ENCODE assay signal across 11 mouse cellular contexts in the genomic region with DNA sequence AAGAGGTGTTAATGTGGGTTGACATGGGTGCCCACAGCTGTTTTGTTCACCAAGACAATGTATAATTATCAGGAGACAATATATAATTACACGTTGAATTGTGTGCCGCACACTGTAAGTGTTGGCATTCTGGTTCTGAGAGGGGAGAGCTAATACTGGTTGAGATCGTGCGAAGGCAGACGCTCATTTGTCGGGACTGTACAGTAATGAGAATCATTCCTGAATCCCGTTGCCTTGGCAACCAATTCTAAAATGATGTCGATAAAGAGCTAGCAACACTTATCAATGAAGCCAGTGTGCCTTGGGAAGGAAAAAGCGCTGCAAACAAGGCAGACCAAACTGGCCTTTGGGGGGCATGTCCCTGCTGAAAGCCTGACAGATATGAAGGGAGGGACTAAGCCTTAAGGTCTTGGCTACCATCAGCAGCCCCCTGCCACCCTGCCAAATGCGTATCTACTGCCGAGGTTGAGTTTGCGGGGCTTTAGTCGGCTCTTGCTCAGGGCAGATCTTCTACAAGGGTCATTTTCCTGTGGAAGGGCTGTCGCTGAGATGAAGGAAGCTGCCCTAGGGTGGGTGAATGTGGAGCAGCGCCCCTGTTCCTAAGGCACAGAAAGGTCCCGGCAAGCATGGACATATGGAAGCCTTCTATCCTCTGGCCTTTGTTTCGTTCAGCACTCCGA. TPM values are rescaled to one million over a fixed set of nuclear protein-coding genes. Genes with fewer than 3 reads are reported as not detected.
DNase-seq lines count a peak whose midpoint lies in the region; ATAC-seq and TF ChIP-seq lines count a peak whose summit lies in the region.
"Had no signal": no experiment of that assay in that cellular context is flagged by ENCODE, and none has a peak within 500 bp of the region (broad histone marks: within the 10 kb centered on the region; RNA-seq: fewer than 3 reads in every experiment).

No protein-coding gene starts in this region.

- H3K9ac ChIP-seq in forebrain, embryonic 14.5 days (ENCODE audit: low read length) = no peak overlapping the region; the same call in 1 of the 2 replicates
- H3K9ac ChIP-seq in neural tube, embryonic 13.5 days = 0 out of 2 replicates have a peak overlapping the region, but pooled peaks have one; percentile 22

- TF ChIP-seq CTCF in kidney, adult 2 months (conservative IDR thresholded peaks at IDR 0.05; ENCODE audit: insufficient read depth, insufficient read length, low read depth, low read length) = no peak

- no peaks in the 10 kb centered on the region for H3K36me3 ChIP-seq in heart, embryonic 10.5 days
- H3K36me3 ChIP-seq in forebrain, embryonic 14.5 days (ENCODE audit: control insufficient read depth, insufficient read depth, low read length) = no peaks in the 10 kb centered on the region
- H3K36me3 ChIP-seq in neural tube, embryonic 13.5 days = no peaks in the 10 kb centered on the region
- no peaks in the 10 kb centered on the region for H3K36me3 ChIP-seq in embryonic facial prominence, embryonic 10.5 days (replicated peaks)
- no peaks in the 10 kb centered on the region for H3K36me3 ChIP-seq in kidney, adult 2 months (ENCODE audit: control insufficient read depth, insufficient read depth, low read length)

- H3K4me2 ChIP-seq in forebrain, embryonic 14.5 days (ENCODE audit: low read length) = peak overlapping the region; percentile 17; the same call in 1 of the 2 replicates
- H3K4me2 ChIP-seq in neural tube, embryonic 13.5 days = no peak overlapping the region

- H3K4me3 ChIP-seq in heart, embryonic 10.5 days = no peak overlapping the region
- H3K4me3 ChIP-seq in forebrain, embryonic 14.5 days (ENCODE audit: low read depth, low read length) = no peak overlapping the region
- no peak overlapping the region for H3K4me3 ChIP-seq in neural tube, embryonic 13.5 days
- H3K4me3 ChIP-seq in embryonic facial prominence, embryonic 10.5 days = no peak overlapping the region
- no peak overlapping the region for H3K4me3 ChIP-seq in kidney, adult 2 months (ENCODE audit: insufficient read depth, low read depth, low read length)

- no peaks in the 10 kb centered on the region for H3K4me1 ChIP-seq in heart, embryonic 10.5 days
- H3K4me1 ChIP-seq in forebrain, embryonic 14.5 days (ENCODE audit: control insufficient read depth, insufficient read depth, low read length) = peaks cover 31% of the 10 kb centered on the region
- H3K4me1 ChIP-seq in neural tube, embryonic 13.5 days (replicated peaks) = peaks cover 38% of the 10 kb centered on the region
- no peaks in the 10 kb centered on the region for H3K4me1 ChIP-seq in embryonic facial prominence, embryonic 10.5 days
- H3K4me1 ChIP-seq in kidney, adult 2 months (ENCODE audit: control insufficient read depth, insufficient read depth, low read length) = no peaks in the 10 kb centered on the region

- peak; percentile 90 for ATAC-seq in forebrain, embryonic 14.5 days
- ATAC-seq in neural tube, embryonic 13.5 days (ENCODE audit: low read depth) = peak; percentile 71
- ATAC-seq: Patski had no signal

- no peaks in the 10 kb centered on the region for H3K27me3 ChIP-seq in heart, embryonic 10.5 days (ENCODE audit: insufficient read depth, poor library complexity, severe bottlenecking)
- H3K27me3 ChIP-seq in forebrain, embryonic 14.5 days (replicated peaks; ENCODE audit: control insufficient read depth, insufficient read depth, low read length) = no peaks in the 10 kb centered on the region
- no peaks in the 10 kb centered on the region for H3K27me3 ChIP-seq in neural tube, embryonic 13.5 days
- H3K27me3 ChIP-seq in embryonic facial prominence, embryonic 10.5 days (replicated peaks; ENCODE audit: low read depth, poor library complexity, severe bottlenecking) = no peaks in the 10 kb centered on the region
- H3K27me3 ChIP-seq in kidney, adult 2 months (replicated peaks; ENCODE audit: control insufficient read depth, insufficient read depth, low read length) = no peaks in the 10 kb centered on the region
- H3K27me3 ChIP-seq: Patski had no signal

- WGBS in heart, embryonic 10.5 days = 79% methylated on average over 18 of the region's 18 CpGs
- whole genome bisulfite sequencing in forebrain, embryonic 14.5 days = 47% methylated on average over 18 of the region's 18 CpGs
- 63% methylated on average over 18 of the region's 18 CpGs for WGBS in neural tube, embryonic 13.5 days
- WGBS in embryonic facial prominence, embryonic 10.5 days = 86% methylated on average over 18 of the region's 18 CpGs
- WGBS in kidney, adult 2 months = 88% methylated on average over 18 of the region's 18 CpGs

- no peak overlapping the region for H3K27ac ChIP-seq in heart, embryonic 10.5 days
- peak overlapping the region; percentile 67 for H3K27ac ChIP-seq in forebrain, embryonic 14.5 days (ENCODE audit: low read depth, low read length)
- peak overlapping the region; percentile 75 for H3K27ac ChIP-seq in neural tube, embryonic 13.5 days (replicated peaks)
- H3K27ac ChIP-seq in embryonic facial prominence, embryonic 10.5 days (replicated peaks) = no peak overlapping the region
- no peak overlapping the region for H3K27ac ChIP-seq in kidney, adult 2 months (ENCODE audit: insufficient read depth, low read depth, low read length)

- no peaks in the 10 kb centered on the region for H3K9me3 ChIP-seq in heart, embryonic 10.5 days
- no peaks in the 10 kb centered on the region for H3K9me3 ChIP-seq in forebrain, embryonic 14.5 days (replicated peaks; ENCODE audit: control insufficient read depth, low read length)
- H3K9me3 ChIP-seq in neural tube, embryonic 13.5 days = no peaks in the 10 kb centered on the region
- no peaks in the 10 kb centered on the region for H3K9me3 ChIP-seq in embryonic facial prominence, embryonic 10.5 days

- peak; percentile 63 for DNase-seq in heart, embryonic 10.5 days (ENCODE audit: low spot score)
- no peak for DNase-seq in heart, adult 8-10 months (ENCODE audit: low spot score)
- DNase-seq in forebrain, embryonic 14.5 days (ENCODE audit: low spot score) = peak; percentile 92
- peak; percentile 76 for DNase-seq in layer of hippocampus, adult 9-10 months (ENCODE audit: low spot score)
- DNase-seq in kidney, adult 11 months = no peak
- DNase-seq in embryonic facial prominence, embryonic 10.5 days (ENCODE audit: low spot score) = no peak
- DNase-seq in kidney, adult 2 months = no peak

- TF ChIP-seq POLR2A in kidney, adult 2 months (IDR thresholded peaks at IDR 0.05; ENCODE audit: low read depth, low read length) = no peak

RNA-seq across cellular contexts. Expression of a gene that starts 47.0 kb away (rescaled TPM):
- 0.09 and 0.50 TPM in 2 replicates for polyA plus RNA-seq in heart, embryonic 10.5 days (2016; fragmentation: Nextera tagmentation; extraction: Ambion mirVana)
- under 1 TPM; 0.06 to 0.19 (median 0.13) TPM for total RNA-seq in heart, adult 8-10 months (2022)
- polyA plus RNA-seq in forebrain, embryonic 14.5 days (2014; fragmentation: Nextera tagmentation; extraction: Ambion mirVana) = 22.7 and 35.1 TPM in 2 replicates
- 31.5 and 33.6 TPM in 2 replicates for polyA plus RNA-seq in neural tube, embryonic 13.5 days (2015; fragmentation: Nextera tagmentation; extraction: Ambion mirVana)
- 3.6 and 9.8 TPM in 2 replicates for polyA plus RNA-seq in embryonic facial prominence, embryonic 10.5 days (2016; fragmentation: Nextera tagmentation; extraction: Ambion mirVana)
- 0.06 and 0.10 TPM in 2 replicates for polyA plus RNA-seq in kidney, adult 2 months (2012; rRNA removed)
- total RNA-seq: liver, adult 2 months; megakaryocyte progenitor cell, adult 5-6 weeks had no signal
- polyA plus RNA-seq: liver, adult 2 months had no signal

Comparison
In these comparisons a context has a peak if more than half of its experiments do, and no peak if none do; other contexts are left out.
1. DNase-seq: peak in heart, embryonic 10.5 days (single experiment), forebrain, embryonic 14.5 days (single experiment) and layer of hippocampus, adult 9-10 months (single experiment); none in heart, adult 8-10 months (single experiment), kidney, adult 11 months (single experiment), embryonic facial prominence, embryonic 10.5 days (single experiment) and kidney, adult 2 months (single experiment).
2. H3K27ac ChIP-seq: peak in forebrain, embryonic 14.5 days (single experiment) and neural tube, embryonic 13.5 days (single experiment); none in heart, embryonic 10.5 days (single experiment), embryonic facial prominence, embryonic 10.5 days (single experiment) and kidney, adult 2 months (single experiment).